In genomic region chr13:38064854-38065663, GRCm38 (mm10) we compare ENCODE assay signal across 9 mouse cellular contexts. TPM values are rescaled to one million over a fixed set of nuclear protein-coding genes. Genes with fewer than 3 reads are reported as not detected.
DNase-seq lines count a peak whose midpoint lies in the region; ATAC-seq lines count a peak whose summit lies in the region.
"Had no signal": no experiment of that assay in that cellular context is flagged by ENCODE, and none has a peak within 500 bp of the region (broad histone marks: within the 10 kb centered on the region; RNA-seq: fewer than 3 reads in every experiment).

No protein-coding gene starts in this region.

- H3K4me1 ChIP-seq in heart, embryonic 10.5 days, result no peaks in the 10 kb centered on the region
- H3K4me1 ChIP-seq in stomach, embryonic 14.5 days (ENCODE audit: control insufficient read depth, insufficient read depth, low read length), result no peaks in the 10 kb centered on the region
- H3K4me1 ChIP-seq: embryonic facial prominence, embryonic 15.5 days had no signal

- no peak overlapping the region for H3K27ac ChIP-seq in heart, embryonic 10.5 days
- H3K27ac ChIP-seq in stomach, embryonic 14.5 days (ENCODE audit: low read length), result no peak overlapping the region
- H3K27ac ChIP-seq: embryonic facial prominence, embryonic 15.5 days had no signal

- ATAC-seq in stomach, embryonic 14.5 days (ENCODE audit: insufficient number of reproducible peaks, insufficient read depth, low FRiP score, low read depth), result peak; percentile 65; the same call in 1 of the 2 replicates

- 74% methylated on average over 11 of the region's 11 CpGs for WGBS in heart, embryonic 10.5 days
- 67% methylated on average over 11 of the region's 11 CpGs for WGBS in stomach, embryonic 14.5 days

- no peak overlapping the region for H3K9ac ChIP-seq in stomach, embryonic 14.5 days (replicated peaks; ENCODE audit: low read depth, low read length)
- H3K9ac ChIP-seq: embryonic facial prominence, embryonic 15.5 days had no signal

- H3K36me3 ChIP-seq in heart, embryonic 10.5 days, result peaks cover 34% of the 10 kb centered on the region
- peaks cover 25% of the 10 kb centered on the region for H3K36me3 ChIP-seq in stomach, embryonic 14.5 days (ENCODE audit: control insufficient read depth, insufficient read depth, low read length)

- no peak overlapping the region for H3K4me3 ChIP-seq in heart, embryonic 10.5 days
- no peak overlapping the region for H3K4me3 ChIP-seq in stomach, embryonic 14.5 days (ENCODE audit: low read depth, low read length)
- H3K4me3 ChIP-seq: embryonic facial prominence, embryonic 15.5 days had no signal

- no peaks in the 10 kb centered on the region for H3K9me3 ChIP-seq in heart, embryonic 10.5 days
- no peaks in the 10 kb centered on the region for H3K9me3 ChIP-seq in stomach, embryonic 14.5 days (ENCODE audit: control insufficient read depth, low read depth, low read length)
- H3K9me3 ChIP-seq: embryonic facial prominence, embryonic 15.5 days had no signal

- no peak overlapping the region for H3K4me2 ChIP-seq in stomach, embryonic 14.5 days (replicated peaks; ENCODE audit: low read depth, low read length)
- H3K4me2 ChIP-seq: embryonic facial prominence, embryonic 15.5 days had no signal

- DNase-seq in heart, adult 18-20 months, result peak; percentile 52 to 75
- DNase-seq in heart, embryonic 10.5 days (ENCODE audit: low spot score), result no peak
- DNase-seq in MN1 (ENCODE audit: low spot score), result peak; percentile 70
- peak; percentile 61 to 63 for DNase-seq in cerebellum, postnatal 14 days
- peak; percentile 61 for DNase-seq in heart, postnatal 4 days
- DNase-seq in layer of hippocampus, adult 11-12 months (ENCODE audit: low spot score), result peak; percentile 45
- peak; percentile 71 for DNase-seq in lung, postnatal 10 days

- no peaks in the 10 kb centered on the region for H3K27me3 ChIP-seq in heart, embryonic 10.5 days (ENCODE audit: insufficient read depth, poor library complexity, severe bottlenecking)
- H3K27me3 ChIP-seq in stomach, embryonic 14.5 days (ENCODE audit: control insufficient read depth, insufficient read depth, low read length), result no peaks in the 10 kb centered on the region
- H3K27me3 ChIP-seq: embryonic facial prominence, embryonic 15.5 days had no signal

RNA-seq across cellular contexts. Expression of gene Cage1, which starts 28.2 kb away (rescaled TPM):
- 1 to 10 TPM; 2.3 to 2.4 TPM for total RNA-seq in heart, adult 18-20 months (2021)
- polyA plus RNA-seq in heart, embryonic 10.5 days (2016; fragmentation: Nextera tagmentation; extraction: Ambion mirVana), result 0.74 and 0.87 TPM in 2 replicates
- total RNA-seq in heart, postnatal 4 days (2021), result 1 to 10 TPM; 1.9 to 2.2 TPM
- 1.1 and 1.5 TPM in 2 replicates for polyA plus RNA-seq in stomach, embryonic 14.5 days (2014; fragmentation: Nextera tagmentation; extraction: Ambion mirVana)

RNA-seq across cellular contexts. Expression of gene Riok1, which starts 28.3 kb away (rescaled TPM):
- total RNA-seq in heart, adult 18-20 months (2021), result 10 to 100 TPM in 1 of 2 experiments, 1 to 10 TPM in 1; 7.3 to 10.2 TPM
- 36.2 and 41.9 TPM in 2 replicates for polyA plus RNA-seq in heart, embryonic 10.5 days (2016; fragmentation: Nextera tagmentation; extraction: Ambion mirVana)
- total RNA-seq in heart, postnatal 4 days (2021), result 10 to 100 TPM; 20.7 to 20.8 TPM
- 53.5 and 55.4 TPM in 2 replicates for polyA plus RNA-seq in stomach, embryonic 14.5 days (2014; fragmentation: Nextera tagmentation; extraction: Ambion mirVana)
